Mouse (Mus musculus): ENCODE results near the gene Pknox2.

Gene Pknox2

DNA sequence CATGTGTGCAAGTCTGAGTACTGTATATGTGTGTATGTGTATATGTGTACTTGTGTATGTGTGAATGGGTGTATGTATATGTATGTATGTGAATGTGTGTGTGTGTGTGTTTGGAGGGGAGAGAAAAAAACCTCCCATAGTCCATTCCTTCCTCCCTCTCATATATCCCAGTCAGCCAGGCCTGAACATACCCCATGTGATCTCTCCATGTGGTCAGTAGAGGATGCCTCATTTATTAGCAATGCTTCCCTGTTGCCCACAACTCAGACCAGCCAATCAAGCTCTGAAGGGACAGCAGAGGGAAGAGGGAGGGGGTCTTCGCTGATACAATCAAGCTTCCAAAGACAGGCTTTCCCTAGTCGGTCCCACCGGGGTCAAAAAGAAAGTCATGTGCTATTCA, 47.6 kb downstream of the Pknox2 start:
- DNase-seq: no peak

DNA sequence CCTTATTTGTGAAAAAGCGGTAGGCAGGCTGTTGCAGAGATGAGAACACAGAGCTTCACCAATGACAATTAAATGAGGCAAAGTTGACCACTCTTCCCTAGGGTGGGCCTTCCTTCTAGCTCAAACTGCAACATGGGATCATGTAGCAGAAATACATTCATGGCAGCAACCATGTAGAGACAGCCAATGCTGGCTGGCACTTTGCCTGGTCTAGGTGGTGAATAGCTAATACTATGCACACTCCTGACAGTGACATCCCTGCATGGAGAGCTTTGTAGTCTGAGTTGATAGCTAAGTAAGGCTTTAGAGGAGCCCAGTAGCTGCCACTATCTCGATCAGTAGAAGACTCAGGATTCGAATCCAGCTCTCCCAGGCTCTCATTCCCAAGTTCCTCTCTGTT, 48.6 kb downstream of the Pknox2 start:
- no peak for DNase-seq

DNA sequence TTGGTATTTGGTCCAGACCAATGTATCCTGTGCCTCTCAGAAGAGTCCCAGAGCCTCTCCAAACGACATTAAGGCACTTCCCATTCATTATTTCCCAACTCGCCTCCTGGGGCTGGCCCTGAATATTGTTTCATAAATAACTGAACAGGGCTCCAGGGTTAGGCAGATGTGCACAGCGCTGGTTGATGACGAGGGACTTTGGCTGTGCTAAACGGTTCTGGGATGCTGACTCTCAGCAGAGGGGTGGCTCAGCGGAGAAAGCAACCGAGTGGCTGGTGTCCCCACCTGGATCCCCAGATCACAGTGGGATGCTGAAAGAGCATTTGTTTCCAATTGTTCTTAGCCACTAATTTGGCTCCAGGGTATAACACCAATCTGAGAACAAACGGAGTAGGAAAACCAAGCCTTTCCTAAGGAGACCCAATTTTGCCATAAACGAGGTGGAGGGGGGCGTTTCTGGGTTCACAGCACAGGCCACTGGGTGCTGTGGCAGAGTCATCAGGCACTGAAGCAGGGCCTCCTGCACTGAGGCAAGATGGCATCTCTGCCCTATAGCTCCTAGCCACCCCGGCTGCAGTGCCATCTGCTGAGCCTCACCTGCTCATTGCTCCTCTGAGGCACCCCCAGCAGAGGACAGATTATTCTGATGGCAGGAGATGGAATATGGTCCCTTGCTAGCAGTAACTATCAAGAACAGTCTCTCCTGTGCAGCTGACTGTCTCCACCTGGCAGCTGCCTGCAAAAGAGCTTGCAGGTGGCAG, 52.8 kb downstream of the Pknox2 start:
- no peak for DNase-seq

DNA sequence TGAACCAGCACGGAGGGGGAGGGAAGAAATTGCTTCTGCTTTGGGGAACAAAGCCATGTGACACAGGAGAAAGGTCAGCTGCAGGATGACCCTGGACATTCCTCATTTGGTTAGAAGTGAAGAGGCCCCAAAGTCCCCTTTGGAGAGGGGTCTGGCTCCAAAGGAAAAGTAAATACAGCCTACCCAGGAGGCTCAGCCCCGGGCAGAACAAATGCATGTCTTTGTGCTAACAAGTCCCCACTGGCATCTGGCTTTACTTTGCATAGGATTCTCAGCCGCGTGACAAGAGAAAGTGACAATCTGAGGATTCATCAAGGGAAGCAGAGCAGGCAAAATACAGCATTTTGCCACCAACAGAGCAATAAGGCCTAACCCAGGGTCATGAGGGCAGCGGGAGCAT, 54.1 kb downstream of the Pknox2 start:
- DNase-seq: peak; percentile 56

DNA sequence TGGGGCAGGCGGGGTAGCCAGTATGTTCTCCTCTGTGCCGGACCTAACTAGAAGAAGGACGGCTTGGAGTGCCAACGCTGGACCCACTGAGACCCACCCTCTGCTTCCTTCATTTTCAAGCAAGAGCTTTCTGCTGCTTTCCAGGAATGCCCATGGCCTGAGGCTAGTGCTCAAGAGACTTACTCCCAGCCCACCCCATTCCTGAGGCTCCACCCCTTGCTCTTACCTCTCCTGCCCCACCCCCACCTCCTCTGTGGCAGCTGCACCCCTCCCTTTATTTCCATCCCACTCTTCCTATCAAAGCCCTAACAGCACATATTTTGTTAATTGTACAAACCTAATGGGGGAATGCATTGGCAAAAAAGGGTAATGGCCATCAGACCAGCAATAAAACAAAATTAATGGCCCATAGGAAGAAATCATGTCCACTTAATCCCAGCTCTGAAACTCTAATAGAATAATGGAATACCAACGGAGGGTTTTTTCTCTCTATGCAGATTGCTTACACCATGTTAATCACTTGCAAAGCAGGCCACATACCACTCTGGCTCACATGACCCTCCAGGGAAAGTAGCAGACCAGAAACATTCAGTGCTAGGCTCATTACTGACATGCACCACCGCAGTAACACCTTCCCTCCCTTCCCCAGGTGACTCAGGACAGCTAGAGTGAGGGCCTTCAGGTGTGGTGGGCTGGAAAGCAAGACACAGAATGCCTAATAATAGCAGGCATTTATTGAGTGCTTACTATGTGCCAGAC, 57.1 kb downstream of the Pknox2 start:
- DNase-seq: peak; percentile 44

DNA sequence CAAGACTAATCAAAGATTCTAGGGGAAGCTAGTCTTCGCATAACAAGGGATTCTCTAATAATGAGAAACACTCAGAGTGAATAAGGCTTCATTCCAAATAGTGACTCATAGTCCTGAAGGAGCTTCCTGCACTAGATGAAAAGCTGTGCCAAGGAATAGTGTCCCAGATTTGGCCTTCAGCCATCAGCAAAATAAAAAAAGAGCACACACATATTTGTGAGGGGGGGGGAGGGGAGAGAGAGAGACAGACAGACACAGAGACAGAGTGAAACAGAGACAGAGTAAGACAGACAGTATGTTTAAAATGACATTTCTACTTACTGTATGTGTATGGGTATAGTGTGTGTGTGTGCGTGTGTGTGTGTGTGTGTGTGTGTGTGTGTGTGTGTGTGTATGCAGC, 61.8 kb downstream of the Pknox2 start:
- DNase-seq: peak; percentile 61

DNA sequence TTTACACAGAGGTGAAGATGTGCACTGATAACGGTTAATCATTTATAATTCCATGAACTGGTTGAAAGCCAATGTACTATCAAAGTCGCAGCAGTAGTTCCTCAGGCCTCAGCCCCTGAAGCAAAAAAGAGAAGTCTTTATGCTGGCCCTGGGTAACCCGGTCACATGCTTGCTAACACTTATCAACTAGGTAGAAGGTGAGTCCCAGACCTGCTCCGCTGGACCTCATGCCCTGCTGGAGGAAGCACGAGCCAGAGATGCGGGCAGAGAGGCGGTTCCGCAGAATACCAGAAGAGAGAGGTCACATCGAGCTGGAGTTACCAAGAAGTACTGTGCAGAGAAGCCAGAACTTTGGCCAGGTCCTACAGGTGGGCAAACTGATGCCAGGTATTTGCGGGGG, 65.0 kb downstream of the Pknox2 start:
- DNase-seq: no peak

DNA sequence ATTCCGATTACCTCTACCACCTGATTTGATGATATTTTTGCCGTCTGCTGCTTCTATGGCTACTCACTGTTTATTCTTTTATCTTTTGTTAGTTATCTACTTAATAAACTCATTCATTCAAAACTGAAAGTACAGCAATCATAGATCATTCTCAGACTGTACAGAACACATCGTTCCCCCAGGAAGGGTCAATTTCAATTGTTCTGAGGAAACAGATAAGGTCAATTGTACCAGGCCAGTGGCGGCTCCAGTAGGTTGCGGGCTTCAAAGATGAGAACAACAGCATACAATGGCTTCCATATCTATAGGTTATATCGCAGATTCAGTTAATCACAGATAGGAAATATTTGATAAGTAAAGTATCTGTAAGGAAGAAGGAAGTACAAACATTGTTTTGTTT, 66.9 kb downstream of the Pknox2 start:
- DNase-seq: no peak

DNA sequence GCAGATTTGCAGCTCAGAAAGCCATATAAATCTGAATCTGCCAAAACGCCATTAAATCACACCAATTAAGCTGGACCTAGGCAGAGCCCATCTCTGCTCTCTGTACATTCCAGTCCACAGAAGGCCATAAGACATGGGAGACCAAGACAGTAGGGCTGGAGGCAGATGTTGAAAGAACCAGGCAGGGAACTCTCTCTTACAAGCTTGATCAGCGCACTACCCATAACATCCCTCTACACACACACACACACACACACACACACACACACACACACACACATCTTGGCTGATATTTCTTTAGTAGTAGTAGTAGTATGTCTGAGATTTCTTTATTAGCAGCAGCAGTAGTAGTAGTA, 70.2 kb downstream of the Pknox2 start:
- no peak for DNase-seq

DNA sequence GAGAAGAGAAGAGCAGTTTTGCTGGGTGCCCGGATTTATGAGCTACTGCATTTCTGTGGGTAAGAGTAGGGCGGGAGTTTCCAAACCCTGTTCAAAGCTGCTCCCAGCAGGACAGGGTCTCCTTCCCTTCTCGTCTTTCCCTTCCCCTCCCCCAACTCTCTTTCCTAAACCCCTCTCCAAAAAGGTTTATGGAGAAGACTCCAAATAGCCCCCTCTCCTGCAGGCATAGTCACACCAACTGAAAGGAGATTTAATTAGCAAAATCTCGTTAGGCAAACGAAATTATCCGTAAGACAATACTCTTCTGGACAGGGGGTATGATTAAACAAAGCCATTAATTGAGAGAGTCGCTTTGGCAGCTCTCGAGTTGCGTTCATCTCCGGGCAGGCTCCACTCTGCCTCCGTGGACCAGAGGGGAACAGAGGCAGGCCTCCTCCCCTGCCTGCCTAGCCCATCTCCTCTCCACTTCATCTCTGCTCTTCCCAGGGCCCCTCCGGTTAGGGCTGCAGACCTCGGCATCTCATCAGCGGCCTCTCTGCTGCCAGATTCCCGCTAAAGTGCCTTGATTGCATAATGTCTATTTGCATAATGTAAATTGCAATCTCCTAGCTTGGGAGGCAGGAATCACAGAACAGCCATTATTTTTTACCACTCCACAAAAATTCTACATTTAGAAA, 70.7 kb downstream of the Pknox2 start:
- DNase-seq: peak; percentile 91

DNA sequence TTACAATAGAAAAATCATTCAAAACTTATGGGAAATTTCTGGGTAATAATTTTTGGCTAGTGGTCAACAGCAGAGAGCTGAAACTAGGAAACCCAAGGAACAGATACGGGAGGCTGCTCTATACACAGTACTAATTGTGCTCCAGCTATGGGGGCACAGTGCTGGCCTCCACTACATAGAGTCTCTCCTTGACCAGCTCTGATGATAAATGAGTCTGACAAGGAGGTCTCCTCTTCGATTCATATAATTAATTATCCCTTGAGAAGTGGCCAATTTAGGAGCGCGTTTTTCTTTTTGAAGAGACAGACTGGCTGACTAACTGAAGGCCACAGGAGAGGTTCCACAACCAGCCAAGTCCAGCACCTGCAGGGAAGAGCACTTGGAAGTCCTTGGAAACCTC, 71.3 kb downstream of the Pknox2 start:
- peak; percentile 95 for DNase-seq

DNA sequence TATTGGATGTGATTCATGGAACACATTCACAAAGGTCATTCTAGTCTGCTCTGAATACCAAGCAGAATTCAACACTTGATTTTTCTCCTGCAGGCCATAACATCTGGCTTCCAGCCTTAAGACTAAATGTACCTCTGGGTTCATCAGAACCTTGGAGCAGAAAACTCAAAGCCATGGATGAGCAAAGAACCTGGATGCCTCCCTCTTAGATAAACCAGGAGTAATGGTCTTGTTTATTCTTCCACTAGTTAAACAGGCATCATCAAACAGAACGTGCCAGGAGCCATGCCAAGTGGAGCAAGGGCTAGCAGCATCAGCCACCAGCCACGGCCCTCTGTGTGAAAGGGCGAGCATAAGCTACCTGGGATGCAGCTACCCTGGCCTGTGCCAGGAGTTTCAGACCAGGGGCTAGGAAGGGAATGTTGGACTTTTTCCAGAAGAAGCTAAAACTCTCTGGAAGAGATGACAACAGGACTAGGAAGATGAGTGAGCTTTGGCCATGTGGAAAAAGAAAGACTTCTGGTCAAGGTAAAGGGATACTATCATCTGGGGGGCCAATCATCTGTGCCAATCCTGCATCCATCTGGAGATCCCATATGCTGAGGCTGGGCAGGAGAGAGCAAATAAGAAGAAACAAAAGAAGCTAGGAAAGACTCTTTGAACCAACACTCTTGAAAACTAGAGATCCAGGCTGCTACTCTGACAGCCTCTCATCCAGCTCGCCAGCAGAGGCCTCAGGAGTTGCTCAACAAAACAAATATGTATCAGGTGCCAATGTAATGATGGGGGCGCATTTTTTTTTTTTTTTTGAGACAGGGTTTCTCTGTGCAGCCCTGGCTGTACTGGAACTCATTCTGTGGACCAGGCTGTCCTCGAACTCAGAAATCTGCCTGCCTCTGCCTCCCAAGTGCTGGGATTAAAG, 77.6 kb downstream of the Pknox2 start:
- DNase-seq: no peak

DNA sequence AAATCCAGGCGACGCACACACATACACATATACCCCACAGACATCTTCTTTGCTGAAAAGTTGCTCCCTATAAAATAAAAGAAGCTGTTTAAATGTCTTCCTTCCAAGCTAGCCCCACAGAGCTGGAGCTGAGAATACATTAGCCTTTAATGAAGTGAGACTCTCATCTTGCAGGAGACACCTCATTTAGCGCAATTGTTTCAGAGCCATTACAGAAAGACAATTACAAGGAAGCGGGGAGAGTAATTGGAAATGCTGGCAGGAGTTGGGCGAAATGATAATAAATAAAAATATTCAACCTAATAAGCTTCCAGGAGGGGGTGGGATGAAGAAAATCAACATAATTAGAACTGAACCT, 79.8 kb downstream of the Pknox2 start:
- DNase-seq: peak; percentile 71

DNA sequence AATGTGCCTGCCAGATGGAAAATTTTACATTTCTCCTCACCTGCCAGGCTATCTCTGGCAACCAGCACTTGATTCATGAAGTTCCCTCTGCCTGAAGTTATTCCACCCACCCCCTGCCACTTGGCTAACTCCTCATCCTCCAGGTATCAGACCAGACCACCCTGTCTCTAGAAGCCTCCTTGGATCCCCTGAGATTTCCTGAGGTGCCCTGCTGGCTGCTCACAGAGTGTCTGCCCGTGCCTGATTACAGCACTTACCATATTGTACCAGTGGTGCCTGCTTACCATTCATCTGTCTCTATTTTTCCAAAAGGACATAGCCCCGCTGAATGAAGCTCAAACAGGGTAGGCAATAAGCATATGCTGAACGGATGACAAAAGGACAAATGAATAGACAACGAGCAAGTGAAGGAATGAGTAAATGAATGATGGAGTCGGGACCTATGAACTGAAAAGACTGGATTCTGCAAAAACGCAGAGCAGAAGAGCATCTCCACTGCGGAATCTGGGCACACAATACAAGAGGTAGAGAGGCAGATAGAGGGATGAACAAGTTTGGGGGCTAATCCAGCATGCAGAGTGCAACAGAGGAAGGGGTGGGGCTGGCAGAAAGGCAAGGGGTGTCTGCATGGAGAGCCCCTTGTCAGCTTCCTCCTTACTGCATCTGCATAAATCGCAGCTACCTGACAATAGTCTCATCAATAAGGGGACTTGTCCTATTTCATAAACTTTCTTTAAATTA, 80.3 kb downstream of the Pknox2 start:
- DNase-seq: no peak

DNA sequence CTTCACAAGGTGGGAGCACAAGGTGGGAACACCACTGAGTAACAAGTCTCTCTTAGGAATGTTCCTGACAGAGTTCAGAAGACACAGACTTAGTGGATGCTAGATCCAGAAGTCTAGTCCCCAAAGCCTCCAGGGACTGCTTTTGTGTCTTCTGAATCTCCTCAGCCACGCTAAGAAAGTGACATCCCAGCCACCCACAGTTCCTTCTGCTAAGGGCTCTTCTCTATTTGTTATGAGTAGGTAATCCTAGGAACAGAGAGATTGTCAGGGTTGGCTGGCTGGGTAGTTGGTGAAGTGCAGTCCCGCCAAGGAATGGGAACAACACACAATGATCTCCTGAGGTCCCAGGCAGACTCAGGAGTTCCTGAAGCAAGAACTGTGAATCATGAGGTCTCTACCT, 85.6 kb downstream of the Pknox2 start:
- DNase-seq: no peak

DNA sequence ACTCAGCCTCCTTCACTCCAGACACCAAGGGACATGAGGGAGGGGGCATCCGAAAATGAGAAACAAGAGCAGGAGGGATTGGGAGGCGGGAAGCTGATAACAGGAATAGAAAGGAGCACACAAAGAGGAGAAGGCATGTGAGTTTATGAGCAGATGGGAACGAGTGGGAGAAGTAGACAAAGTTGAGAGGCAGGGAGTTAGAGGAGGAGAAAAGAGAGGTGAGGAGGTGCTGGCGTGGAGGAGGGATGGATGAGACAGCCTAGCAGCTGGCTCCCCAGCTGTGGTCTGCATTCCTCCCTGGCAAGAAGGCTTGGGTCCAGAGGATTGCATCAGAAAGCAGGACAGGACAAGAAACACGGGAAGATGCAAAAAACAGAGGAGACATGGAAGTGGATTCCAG, 92.5 kb downstream of the Pknox2 start:
- DNase-seq: no peak

DNA sequence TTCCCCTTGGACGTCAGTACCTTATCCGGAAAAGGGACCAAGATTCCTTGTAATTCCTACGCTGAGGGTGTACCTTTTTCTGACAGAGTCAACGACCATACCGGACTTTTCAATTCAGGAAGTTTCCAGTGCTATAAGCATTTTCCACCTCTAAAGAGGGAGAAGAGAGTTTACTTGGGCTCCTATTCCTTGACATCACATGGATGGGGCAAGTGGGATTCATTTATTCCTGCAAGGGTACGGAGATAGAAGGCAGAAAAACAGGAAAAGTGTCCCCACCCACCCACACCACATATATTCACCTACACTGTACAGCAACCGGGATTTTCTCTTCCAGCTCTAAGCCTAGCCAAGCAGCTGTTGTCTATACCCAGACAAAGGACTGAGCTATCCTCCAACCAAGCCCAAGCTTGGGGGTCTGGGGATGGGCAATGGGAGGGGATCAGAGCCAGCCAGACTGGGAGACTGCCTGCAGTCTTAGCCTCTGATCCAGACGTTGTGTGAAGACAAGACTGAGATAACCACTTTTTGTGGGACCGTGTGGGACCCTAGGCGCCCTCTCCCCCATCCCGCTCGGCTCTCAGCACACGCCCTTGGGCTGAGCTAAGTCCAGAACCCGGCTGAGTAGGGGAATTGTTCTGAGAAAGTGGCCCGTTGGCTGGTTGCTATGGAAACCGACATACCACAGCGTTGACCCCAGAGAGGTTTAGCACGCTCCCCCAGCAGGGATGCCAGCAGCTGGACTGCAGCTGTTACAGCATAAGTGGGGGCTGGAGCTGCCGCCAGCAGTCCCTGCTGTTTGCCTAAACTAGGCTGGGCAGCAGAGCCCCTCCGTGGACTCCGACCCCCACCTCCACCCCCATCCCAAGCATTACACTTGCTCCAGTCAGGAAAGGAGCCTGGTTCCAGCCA, 93.3 kb downstream of the Pknox2 start:
- peak; percentile 91 for DNase-seq

DNA sequence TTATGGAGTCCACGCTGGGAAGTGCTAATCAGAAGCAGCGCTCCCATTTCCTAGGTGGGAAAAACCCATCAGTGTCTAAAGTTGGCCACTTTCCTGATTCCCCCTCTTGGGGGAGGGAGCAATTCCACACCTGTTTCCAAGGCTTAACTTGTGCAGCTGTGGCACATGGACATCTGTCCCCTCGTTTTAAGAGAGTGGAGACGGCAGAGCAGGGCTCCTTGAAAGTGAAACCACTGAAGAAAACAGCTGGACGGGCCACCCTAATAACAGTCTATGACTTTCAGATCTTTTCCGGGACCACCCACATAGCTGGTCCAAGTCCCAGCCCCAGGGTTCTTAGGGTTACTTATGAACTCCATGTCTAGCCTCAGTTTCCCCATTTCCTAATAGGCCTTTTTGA, 94.2 kb downstream of the Pknox2 start:
- no peak for DNase-seq

DNA sequence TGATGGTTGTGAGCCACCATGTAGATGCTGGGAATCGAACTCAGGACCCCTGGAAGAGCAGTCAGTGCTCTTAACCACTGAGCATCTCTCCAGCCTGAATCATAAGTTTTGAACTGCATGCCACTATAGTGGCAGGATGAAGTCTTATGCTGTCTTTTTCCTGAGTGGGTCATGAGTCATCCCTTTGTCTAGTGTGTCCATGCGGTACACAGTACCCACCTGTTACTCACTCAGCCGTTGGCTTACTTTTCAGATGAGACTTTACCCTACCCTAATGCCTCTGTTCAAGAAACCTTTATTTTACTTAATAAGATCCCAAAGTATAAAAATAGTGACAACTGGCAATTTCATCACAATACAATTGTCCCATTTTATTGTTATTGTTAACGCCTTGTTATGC, 95.5 kb downstream of the Pknox2 start:
- DNase-seq: no peak

DNA sequence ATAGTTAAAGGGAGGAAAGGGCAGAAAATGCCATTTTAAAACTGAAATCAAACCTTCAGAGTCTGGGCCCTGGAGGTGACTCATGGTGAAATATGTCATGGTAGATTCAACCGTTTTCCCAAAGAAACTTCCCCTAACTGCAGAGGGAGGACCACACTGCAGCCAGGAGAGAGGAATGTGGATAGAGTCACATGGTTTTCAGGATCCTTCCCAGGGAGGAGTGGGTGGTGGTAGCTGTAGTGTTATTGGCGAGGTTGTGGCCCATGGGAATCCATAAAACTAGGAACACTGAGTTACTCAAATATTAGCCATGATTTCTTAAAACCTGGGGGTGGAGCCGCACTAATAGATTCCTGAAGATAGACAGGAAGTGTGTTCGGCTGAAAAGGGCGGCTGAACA, 99.7 kb downstream of the Pknox2 start:
- DNase-seq: no peak

DNA sequence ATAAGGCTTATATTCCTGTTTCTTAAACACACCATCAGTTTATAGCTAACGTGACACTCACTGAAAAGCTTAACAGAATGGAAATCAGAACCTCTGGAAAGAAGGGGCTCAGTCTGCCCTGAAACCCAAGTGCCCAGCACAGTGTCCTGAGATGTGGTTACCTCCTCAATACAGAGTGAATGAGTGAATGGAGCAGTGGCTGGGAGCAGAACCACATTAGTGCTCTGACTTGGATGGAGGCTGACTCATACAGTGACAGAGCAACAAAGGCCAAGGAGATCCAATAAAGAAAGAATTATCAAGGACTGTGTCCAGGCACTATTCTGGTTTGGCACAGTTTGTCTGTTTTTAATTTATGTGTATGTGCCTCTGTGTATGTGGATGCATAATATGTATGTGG, 101.3 kb downstream of the Pknox2 start:
- no peak for DNase-seq

All from retina, postnatal 1 day (tissue).